Mouse (Mus musculus): ENCODE results near the gene Sigirr. TPM values are rescaled to one million over a fixed set of nuclear protein-coding genes. Genes with fewer than 3 reads are reported as not detected.

The Sigirr gene
- polyA plus RNA-seq, 1 experiment: 4.1 TPM

DNA sequence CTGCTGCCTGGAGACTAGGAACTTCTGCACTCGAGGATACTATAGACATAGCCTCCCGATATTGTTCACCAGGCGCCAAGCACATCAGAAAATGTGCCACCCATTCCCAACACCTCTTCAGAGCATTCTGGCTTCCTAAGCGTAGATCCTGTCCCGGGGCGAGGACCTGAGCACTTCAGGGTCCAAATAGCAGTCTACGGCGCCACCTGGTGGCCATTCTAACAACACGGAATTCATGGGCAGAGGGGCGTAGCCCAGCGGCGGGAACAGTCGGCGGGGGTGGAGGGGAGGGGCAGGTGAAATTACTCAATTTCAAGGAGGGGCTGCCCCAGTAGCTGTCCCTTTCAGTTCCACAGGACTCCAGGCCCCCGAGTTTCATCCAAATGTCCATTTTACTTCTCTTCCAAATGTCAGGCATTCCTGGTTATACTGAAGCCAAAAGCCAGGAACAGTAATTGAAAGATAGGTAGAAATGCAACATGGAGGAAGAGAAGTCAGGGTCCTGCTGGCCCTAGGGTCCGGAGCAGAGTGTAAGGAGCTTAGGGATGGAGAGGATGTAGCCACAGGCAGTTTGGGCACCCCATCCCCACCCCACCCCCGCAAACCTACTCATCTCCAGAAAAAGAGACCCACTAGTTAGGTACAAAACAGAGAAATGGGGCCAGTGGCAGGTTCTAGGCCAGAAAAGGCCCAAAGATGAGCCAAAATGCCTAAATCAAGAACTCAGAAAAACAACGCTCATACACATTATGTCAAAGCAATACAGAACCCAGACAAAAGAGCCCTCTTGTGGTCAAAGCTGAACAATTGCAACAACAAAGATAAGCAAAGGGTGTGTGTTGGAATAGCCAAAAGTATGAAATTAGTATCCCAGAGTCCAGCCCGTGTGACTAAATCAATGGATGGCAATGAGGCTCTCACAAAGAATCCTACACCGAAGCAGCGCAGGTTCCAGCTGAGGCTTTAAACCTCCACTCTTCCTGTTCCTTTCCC lies 51.9 kb downstream of the Sigirr start:
- Histone ChIP-seq H3K4me3 (replicated peaks; ENCODE audit: insufficient read depth, low read depth, low read length) (peak overlapping the region; percentile 61), H3K4me1 (ENCODE audit: control insufficient read depth, insufficient read depth, low read length) (no peaks in the 10 kb centered on the region), H3K27me3 (ENCODE audit: control insufficient read depth, insufficient read depth, low read length) (no peaks in the 10 kb centered on the region), H3K27ac (ENCODE audit: insufficient read depth, low read length) (no peak overlapping the region)
- peak; percentile 87 for TF ChIP-seq CTCF (IDR thresholded peaks at IDR 0.05; ENCODE audit: borderline replicate concordance, insufficient read depth, low read depth, low read length)
- TF ChIP-seq POLR2A (IDR thresholded peaks at IDR 0.05; ENCODE audit: borderline replicate concordance, insufficient read depth, low read length): no peak
- peak; percentile 85 to 90 for DNase-seq
- WGBS: 6% methylated on average over 21 of the region's 21 CpGs

DNA sequence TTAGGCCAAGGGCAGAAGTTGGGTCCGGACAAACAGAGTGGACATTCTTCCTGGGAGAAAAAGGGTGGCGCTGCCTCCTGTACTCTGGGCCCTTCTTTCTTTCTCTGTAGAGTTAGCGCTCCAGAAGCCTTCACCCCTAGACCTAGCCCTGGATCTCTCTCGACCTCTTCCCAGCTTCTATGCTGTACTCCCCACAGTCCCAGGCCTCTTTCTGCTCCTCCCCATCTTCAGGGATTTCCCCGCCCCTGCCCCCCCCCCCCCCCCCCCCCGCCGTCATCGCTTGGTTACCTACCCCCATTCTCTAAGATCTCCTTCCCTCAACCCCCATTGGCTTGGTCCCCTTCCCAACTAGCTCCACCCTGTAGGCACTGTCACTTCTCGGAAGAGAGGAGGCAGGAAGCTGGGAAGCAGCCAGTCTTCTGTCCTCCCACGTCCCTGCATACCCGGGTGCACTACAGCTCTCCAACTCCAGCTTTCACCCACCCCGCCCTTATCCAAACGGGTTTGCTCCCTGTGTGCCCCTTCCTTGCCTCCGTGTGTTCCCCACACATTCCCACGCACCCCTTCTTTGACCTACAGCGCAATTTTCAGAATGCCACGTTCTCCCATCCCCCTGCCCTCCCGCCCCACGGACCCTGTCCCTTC lies 52.7 kb downstream of the Sigirr start:
- WGBS: 8% methylated on average over 15 of the region's 19 CpGs
- H3K4me3 ChIP-seq (replicated peaks; ENCODE audit: insufficient read depth, low read depth, low read length): peak overlapping the region; percentile 61
- peak overlapping the region; percentile 44; the same call in 1 of the 2 replicates for H3K27ac ChIP-seq (ENCODE audit: insufficient read depth, low read length)
- no peaks in the 10 kb centered on the region for H3K4me1 ChIP-seq (ENCODE audit: control insufficient read depth, insufficient read depth, low read length)
- DNase-seq: peak in 1 of 2 experiments; percentile 71
- H3K27me3 ChIP-seq (ENCODE audit: control insufficient read depth, insufficient read depth, low read length): no peaks in the 10 kb centered on the region
- TF ChIP-seq CTCF (IDR thresholded peaks at IDR 0.05; ENCODE audit: borderline replicate concordance, insufficient read depth, low read depth, low read length): no peak
- TF ChIP-seq POLR2A (IDR thresholded peaks at IDR 0.05; ENCODE audit: borderline replicate concordance, insufficient read depth, low read length): 0 out of 2 replicates have a peak, but pooled peaks have one; percentile 14

DNA sequence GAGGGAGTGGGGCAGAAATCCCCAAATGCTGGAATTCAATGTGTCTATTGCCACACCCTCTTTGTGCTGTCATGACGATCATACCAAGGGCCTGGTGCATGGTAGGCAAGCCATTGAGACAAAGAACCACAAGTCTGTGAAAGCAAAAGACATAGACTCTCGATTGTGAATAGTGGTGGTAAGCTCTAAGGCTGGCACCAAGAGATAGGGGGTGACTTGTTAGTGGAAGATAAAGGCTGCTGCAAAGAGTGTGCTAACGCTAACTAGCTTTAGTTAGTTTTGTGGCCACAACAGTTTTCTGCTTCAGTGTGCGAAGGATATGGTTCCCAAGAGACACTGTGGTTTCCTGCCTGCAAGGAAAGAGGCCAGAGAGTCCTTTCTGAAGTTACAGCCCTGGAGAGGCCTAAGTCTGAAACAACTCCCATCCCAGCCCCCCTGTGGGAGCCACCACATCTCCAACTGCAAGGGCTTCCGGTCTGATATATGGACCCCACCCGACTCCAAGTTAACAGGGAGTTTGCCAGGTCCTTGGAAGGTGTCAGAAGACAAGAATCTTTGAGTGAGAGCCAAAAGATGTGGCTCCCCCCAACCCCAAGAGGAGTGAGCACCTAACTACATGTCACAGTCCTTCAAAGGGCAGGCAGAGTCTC lies 53.3 kb downstream of the Sigirr start:
- no peaks in the 10 kb centered on the region for H3K27me3 ChIP-seq (ENCODE audit: control insufficient read depth, insufficient read depth, low read length)
- no peak for DNase-seq
- 78% methylated on average over 6 of the region's 6 CpGs for WGBS
- no peaks in the 10 kb centered on the region for H3K4me1 ChIP-seq (ENCODE audit: control insufficient read depth, insufficient read depth, low read length)
- no peak for TF ChIP-seq POLR2A (IDR thresholded peaks at IDR 0.05; ENCODE audit: borderline replicate concordance, insufficient read depth, low read length)
- no peak for TF ChIP-seq CTCF (IDR thresholded peaks at IDR 0.05; ENCODE audit: borderline replicate concordance, insufficient read depth, low read depth, low read length)
- peak overlapping the region; percentile 4; the same call in 1 of the 2 replicates for H3K27ac ChIP-seq (ENCODE audit: insufficient read depth, low read length)
- no peak overlapping the region for H3K4me3 ChIP-seq (replicated peaks; ENCODE audit: insufficient read depth, low read depth, low read length)

- 76% methylated on average over 4 of the region's 4 CpGs for WGBS
- H3K4me3 ChIP-seq (replicated peaks; ENCODE audit: insufficient read depth, low read depth, low read length): no peak overlapping the region
- H3K27ac ChIP-seq (ENCODE audit: insufficient read depth, low read length): no peak overlapping the region
- no peak for DNase-seq
- no peaks in the 10 kb centered on the region for H3K4me1 ChIP-seq (ENCODE audit: control insufficient read depth, insufficient read depth, low read length)
- H3K27me3 ChIP-seq (ENCODE audit: control insufficient read depth, insufficient read depth, low read length): no peaks in the 10 kb centered on the region
- no peak for TF ChIP-seq POLR2A (IDR thresholded peaks at IDR 0.05; ENCODE audit: borderline replicate concordance, insufficient read depth, low read length)
These were observed 57.8 kb downstream of the Sigirr start for GRCm38 (mm10) chr7:141042539-141042938.

- no peak overlapping the region for H3K4me3 ChIP-seq (replicated peaks; ENCODE audit: insufficient read depth, low read depth, low read length)
- 11% methylated on average over 5 of the region's 5 CpGs for WGBS
- no peak for TF ChIP-seq CTCF (IDR thresholded peaks at IDR 0.05; ENCODE audit: borderline replicate concordance, insufficient read depth, low read depth, low read length)
- no peak for TF ChIP-seq POLR2A (IDR thresholded peaks at IDR 0.05; ENCODE audit: borderline replicate concordance, insufficient read depth, low read length)
- no peaks in the 10 kb centered on the region for H3K4me1 ChIP-seq (ENCODE audit: control insufficient read depth, insufficient read depth, low read length)
- no peaks in the 10 kb centered on the region for H3K27me3 ChIP-seq (ENCODE audit: control insufficient read depth, insufficient read depth, low read length)
- peak; percentile 57 to 74 for DNase-seq
- H3K27ac ChIP-seq (ENCODE audit: insufficient read depth, low read length): no peak overlapping the region
These were observed 58.7 kb downstream of the Sigirr start for GRCm38 (mm10) chr7:141041661-141042060.

Other genes starting within 250 kb of the Sigirr start
- gene Gm45785, start 244.2 kb downstream of the Sigirr start, polyA plus RNA-seq (2012; rRNA removed): 0.15 and 0.25 TPM in 2 replicates
- 71.1 and 74.7 TPM in 2 replicates for gene Ric8a, start 243.6 kb downstream of the Sigirr start, polyA plus RNA-seq (2012; rRNA removed)
- 30.8 TPM in 2 replicates for gene Bet1l, start 243.0 kb downstream of the Sigirr start, polyA plus RNA-seq (2012; rRNA removed)
- 107 and 109 TPM in 2 replicates for gene Psmd13, start 218.6 kb downstream of the Sigirr start, polyA plus RNA-seq (2012; rRNA removed)
- gene Sirt3, start 218.3 kb downstream of the Sigirr start, polyA plus RNA-seq (2012; rRNA removed): 93.6 and 99.4 TPM in 2 replicates
- 4.9 and 7.9 TPM in 2 replicates for gene Cox8b, start 200.1 kb downstream of the Sigirr start, polyA plus RNA-seq (2012; rRNA removed)
- 0.18 and 0.54 TPM in 2 replicates for gene Nlrp6, start 179.7 kb downstream of the Sigirr start, polyA plus RNA-seq (2012; rRNA removed)
- gene Pgghg, start 159.2 kb downstream of the Sigirr start, polyA plus RNA-seq (2012; rRNA removed): 5.6 and 6.6 TPM in 2 replicates
- 0.16 TPM in 1 of 2 replicates, not detected in the other for gene Ifitm5, start 150.3 kb downstream of the Sigirr start, polyA plus RNA-seq (2012; rRNA removed)
- gene Gm45717, start 144.6 kb downstream of the Sigirr start, polyA plus RNA-seq (2012; rRNA removed): not detected in 2 replicates
- gene Ifitm2, start 144.6 kb downstream of the Sigirr start, polyA plus RNA-seq (2012; rRNA removed): 31.7 and 35.3 TPM in 2 replicates
- gene Ifitm1, start 133.4 kb downstream of the Sigirr start, polyA plus RNA-seq (2012; rRNA removed): 19.9 and 20.0 TPM in 2 replicates
- gene Ifitm3, start 89.8 kb downstream of the Sigirr start, polyA plus RNA-seq (2012; rRNA removed): 44.4 and 47.9 TPM in 2 replicates
- 0.56 and 0.87 TPM in 2 replicates for gene Ifitm6, start 82.6 kb downstream of the Sigirr start, polyA plus RNA-seq (2012; rRNA removed)
- not detected in 2 replicates for gene Gm17387, start 71.4 kb downstream of the Sigirr start, polyA plus RNA-seq (2012; rRNA removed)
- 79.0 and 90.6 TPM in 2 replicates for gene B4galnt4, start 39.5 kb downstream of the Sigirr start, polyA plus RNA-seq (2012; rRNA removed)
- gene Pkp3, start 22.4 kb downstream of the Sigirr start, polyA plus RNA-seq (2012; rRNA removed): 9.6 and 11.2 TPM in 2 replicates
- gene Ano9, start 17.2 kb upstream of the Sigirr start, polyA plus RNA-seq (2012; rRNA removed): 0.08 TPM in 1 of 2 replicates, not detected in the other
- 62.4 and 64.2 TPM in 2 replicates for gene Ptdss2, start 21.8 kb upstream of the Sigirr start, polyA plus RNA-seq (2012; rRNA removed)
- 66.9 and 67.4 TPM in 2 replicates for gene Rnh1, start 72.3 kb upstream of the Sigirr start, polyA plus RNA-seq (2012; rRNA removed)
- 169 and 186 TPM in 2 replicates for gene Hras, start 93.4 kb upstream of the Sigirr start, polyA plus RNA-seq (2012; rRNA removed)
- 5.6 and 6.3 TPM in 2 replicates for gene Lrrc56, start 93.6 kb upstream of the Sigirr start, polyA plus RNA-seq (2012; rRNA removed)
- 0.19 and 0.26 TPM in 2 replicates for gene Lmntd2, start 113.5 kb upstream of the Sigirr start, polyA plus RNA-seq (2012; rRNA removed)
- 5.5 TPM in 2 replicates for gene Rassf7, start 115.3 kb upstream of the Sigirr start, polyA plus RNA-seq (2012; rRNA removed)
- gene Phrf1, start 128.2 kb upstream of the Sigirr start, polyA plus RNA-seq (2012; rRNA removed): 31.2 and 32.0 TPM in 2 replicates
- gene Irf7, start 165.9 kb upstream of the Sigirr start, polyA plus RNA-seq (2012; rRNA removed): 4.7 and 5.6 TPM in 2 replicates
- gene Cdhr5, start 176.2 kb upstream of the Sigirr start, polyA plus RNA-seq (2012; rRNA removed): 0.07 TPM in 1 of 2 replicates, not detected in the other
- 0.70 and 1.0 TPM in 2 replicates for gene Sct, start 178.6 kb upstream of the Sigirr start, polyA plus RNA-seq (2012; rRNA removed)
- gene Drd4, start 191.4 kb upstream of the Sigirr start, polyA plus RNA-seq (2012; rRNA removed): 0.49 and 0.76 TPM in 2 replicates
- 47.5 and 49.3 TPM in 2 replicates for gene Deaf1, start 227.1 kb upstream of the Sigirr start, polyA plus RNA-seq (2012; rRNA removed)
- gene Tmem80, start 227.2 kb upstream of the Sigirr start, polyA plus RNA-seq (2012; rRNA removed): 66.7 and 68.3 TPM in 2 replicates
- 77.3 and 90.4 TPM in 2 replicates for gene Eps8l2, start 238.3 kb upstream of the Sigirr start, polyA plus RNA-seq (2012; rRNA removed)